Mouse (Mus musculus): ENCODE data around the gene Zswim3.

GRCm38 (mm10) chr2:164864593-164864992, 59.7 kb downstream of the Zswim3 start:
- no peak for TF ChIP-seq CTCF (IDR thresholded peaks at IDR 0.05; ENCODE audit: extremely low read depth, insufficient read depth, insufficient read length, insufficient replicate concordance)
- no peak for TF ChIP-seq POLR2A (IDR thresholded peaks at IDR 0.05; ENCODE audit: low read depth, low read length)

Measured in spleen, adult 2 months (tissue).